Mouse (Mus musculus) brain, adult 2 months (tissue): ENCODE measurements at regions not wholly inside any gene's neighbourhood (a gene's known extent, or its start where the extent isn't known, plus 50 kb on each side); places are given as distances from the start of the nearest gene placed in this dataset.

Experiments used
- DNase-seq: peaks from one replicate; pipeline ENCODE4 v3.0.0; 2011; ENCODE audit warnings: low read depth, low spot score

GRCm38 (mm10) chr4:39292348-39292845 lies 157.7 kb upstream of the 1700009N14Rik start:
- DNase-seq = peak; percentile 53

- peak; percentile 14 for DNase-seq
Measured at GRCm38 (mm10) chr4:39310131-39310530, 140.0 kb upstream of the 1700009N14Rik start.

GRCm38 (mm10) chr4:39344401-39345138 lies 105.5 kb upstream of the 1700009N14Rik start:
- peak; percentile 95 for DNase-seq

GRCm38 (mm10) chr4:39345139-39345412 lies 105.0 kb upstream of the 1700009N14Rik start:
- no peak for DNase-seq

- peak; percentile 30 for DNase-seq
Measured at GRCm38 (mm10) chr4:39368159-39368558, 81.9 kb upstream of the 1700009N14Rik start.

- DNase-seq = no peak
Measured at GRCm38 (mm10) chr4:39380771-39381170, 69.3 kb upstream of the 1700009N14Rik start.

- DNase-seq = peak; percentile 58
Measured at GRCm38 (mm10) chr4:39398226-39398625, 51.9 kb upstream of the 1700009N14Rik start.
